Mouse (Mus musculus) embryonic fibroblast, embryonic 13.5 days (primary cell): Measurements from ENCODE around the gene Plk3. TPM values are rescaled to one million over a fixed set of nuclear protein-coding genes. Genes with fewer than 3 reads are reported as not detected.

ENCODE experiments used
- H3K27ac ChIP-seq: 2 replicates; pipeline ENCODE4 v1.5.1; 2012; ENCODE audit warnings: low read length, control low read depth, inconsistent platforms; ENCODE audit not compliant: insufficient read depth
- H3K4me1 ChIP-seq: 2 replicates; pipeline ENCODE4 v1.6.1; 2011; ENCODE audit warnings: low read length; ENCODE audit not compliant: control insufficient read depth, insufficient read depth
- H3K4me3 ChIP-seq: 2 replicates; pipeline ENCODE4 v1.5.1; 2011; ENCODE audit warnings: mild to moderate bottlenecking, control low read depth, low read length; ENCODE audit not compliant: insufficient read depth
- CTCF ChIP-seq: IDR thresholded peaks from 2 replicates; pipeline ENCODE4 v1.5.1; 2011; ENCODE audit warnings: mild to moderate bottlenecking, control low read depth, low read length, moderate library complexity, borderline replicate concordance; ENCODE audit not compliant: insufficient read depth
- POLR2A ChIP-seq: IDR thresholded peaks from 2 replicates; pipeline ENCODE4 v1.6.1; 2011; ENCODE audit warnings: low read depth, mild to moderate bottlenecking, control low read depth, low read length, moderate library complexity
- polyA plus RNA-seq: library from polyadenylated mRNA; stranded (reverse); fragments of >200 nt; gene quantifications from 2 replicates; pipeline ENCODE4 v1.2.4, GENCODE M21; 2011; ENCODE audit warnings: low read depth; ENCODE audit not compliant: missing spikeins, insufficient read length

Gene Plk3
- polyA plus RNA-seq, 1 experiment: 10.6 TPM

DNA sequence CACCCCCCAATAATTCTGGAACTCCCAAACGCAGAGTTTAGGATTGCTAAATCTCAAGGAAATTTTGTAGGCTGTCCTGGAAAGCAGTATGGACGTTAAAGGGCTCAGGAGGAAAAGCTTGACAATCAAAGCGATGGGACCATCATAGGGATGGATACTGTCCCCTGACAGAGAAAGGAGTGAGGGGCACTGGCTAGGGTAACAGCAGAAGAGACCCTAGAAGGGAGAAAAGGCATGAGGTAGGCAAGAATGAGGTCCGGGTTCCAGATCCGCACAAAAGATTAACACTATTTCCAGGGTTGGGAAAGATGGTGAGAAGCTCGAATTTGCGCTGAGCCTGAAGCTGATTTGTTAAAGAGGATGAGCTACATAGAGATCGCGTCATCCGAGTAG is 13.7 kb downstream of the Plk3 start:
- TF ChIP-seq CTCF (no peak), POLR2A (no peak)
- peak overlapping the region; percentile 78 for H3K27ac ChIP-seq
- H3K4me1 ChIP-seq: no peaks in the 10 kb centered on the region
- peak overlapping the region; percentile 32 for H3K4me3 ChIP-seq

DNA sequence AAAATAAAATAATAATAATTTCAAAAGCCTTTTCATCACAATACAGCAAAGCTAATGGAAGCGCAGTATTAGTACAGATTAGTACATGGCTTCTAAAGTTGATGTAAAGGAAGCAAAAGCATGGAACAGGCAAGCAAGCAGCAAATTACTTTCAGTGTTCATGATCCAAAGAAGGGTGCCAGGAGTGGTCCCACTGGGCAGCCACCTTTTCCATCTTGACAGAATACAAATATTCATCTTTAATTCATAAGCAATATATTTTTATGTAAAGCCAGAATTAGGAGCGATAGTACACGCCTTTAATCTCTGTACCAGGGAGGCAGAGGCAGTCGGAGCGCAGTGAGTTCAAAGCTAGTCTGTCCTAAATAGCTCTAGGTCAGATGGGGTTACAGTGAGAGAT is 14.1 kb downstream of the Plk3 start:
- Histone ChIP-seq H3K4me1 (no peaks in the 10 kb centered on the region), H3K27ac (peak overlapping the region; percentile 78), H3K4me3 (peak overlapping the region; percentile 32)
- TF ChIP-seq CTCF (no peak), POLR2A (no peak)

DNA sequence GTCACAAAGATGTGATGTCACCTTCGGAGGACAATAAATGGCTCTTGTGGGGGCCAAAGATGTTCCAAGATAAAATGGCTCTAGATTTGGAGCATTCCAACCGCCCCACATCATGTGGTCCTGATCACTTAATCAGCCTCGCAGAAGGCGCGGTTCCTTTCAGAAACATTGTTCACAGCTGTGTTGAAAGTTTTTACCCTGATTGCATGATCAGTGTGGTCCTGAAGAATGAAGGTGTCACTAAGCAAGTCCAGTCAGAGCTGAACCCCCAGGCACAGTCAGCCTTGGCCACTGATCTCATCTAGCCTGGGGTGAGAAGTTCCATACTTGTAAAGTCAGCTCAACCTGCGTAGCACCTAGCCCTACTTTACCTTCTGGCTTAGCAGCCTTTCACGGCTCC is 15.8 kb downstream of the Plk3 start:
- Histone ChIP-seq H3K4me1 (no peaks in the 10 kb centered on the region), H3K27ac (no peak overlapping the region), H3K4me3 (no peak overlapping the region)
- no peak for TF ChIP-seq CTCF
- TF ChIP-seq POLR2A: no peak

- no peak overlapping the region for H3K27ac ChIP-seq
- H3K4me1 ChIP-seq: no peaks in the 10 kb centered on the region
- TF ChIP-seq CTCF (no peak), POLR2A (no peak)
- H3K4me3 ChIP-seq: no peak overlapping the region
Observed at GRCm38 (mm10) chr4:117115592-117115991, 18.2 kb downstream of the Plk3 start.

GRCm38 (mm10) chr4:117113237-117113636 is 20.5 kb downstream of the Plk3 start:
- no peak overlapping the region for H3K4me3 ChIP-seq
- no peak for TF ChIP-seq POLR2A
- no peak for TF ChIP-seq CTCF
- H3K27ac ChIP-seq: no peak overlapping the region
- H3K4me1 ChIP-seq: no peaks in the 10 kb centered on the region

DNA sequence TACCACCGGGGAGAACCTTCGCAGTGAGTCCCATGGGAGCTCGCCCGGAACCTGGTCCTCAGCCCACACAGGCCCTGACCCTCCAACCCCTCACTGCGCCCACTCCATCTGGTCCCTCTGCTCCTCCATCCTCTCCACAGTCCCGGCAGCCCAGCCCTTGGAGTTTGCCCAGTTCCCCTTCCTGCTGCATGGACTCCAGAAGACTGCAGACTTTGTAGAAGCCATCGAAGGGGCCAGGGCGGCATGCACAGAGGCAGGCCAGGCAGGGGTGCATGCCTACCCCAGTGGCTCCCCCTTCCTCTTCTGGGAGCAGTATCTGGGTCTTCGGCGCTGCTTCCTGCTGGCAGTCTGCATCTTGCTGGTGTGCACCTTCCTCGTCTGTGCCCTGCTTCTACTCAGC is 22.8 kb downstream of the Plk3 start:
- Histone ChIP-seq H3K4me1 (no peaks in the 10 kb centered on the region), H3K27ac (no peak overlapping the region), H3K4me3 (no peak overlapping the region)
- TF ChIP-seq CTCF (no peak), POLR2A (no peak)

- Histone ChIP-seq H3K4me1 (no peaks in the 10 kb centered on the region), H3K4me3 (no peak overlapping the region), H3K27ac (no peak overlapping the region)
- no peak for TF ChIP-seq CTCF
- TF ChIP-seq POLR2A: no peak
Observed at GRCm38 (mm10) chr4:117110249-117110648, 23.5 kb downstream of the Plk3 start.

- no peak overlapping the region for H3K4me3 ChIP-seq
- H3K4me1 ChIP-seq: no peaks in the 10 kb centered on the region
- no peak overlapping the region for H3K27ac ChIP-seq
- TF ChIP-seq POLR2A: no peak
- TF ChIP-seq CTCF: no peak
Observed at GRCm38 (mm10) chr4:117109330-117109729, 24.4 kb downstream of the Plk3 start.

- no peak for TF ChIP-seq CTCF
- TF ChIP-seq POLR2A: no peak
- H3K4me1 ChIP-seq: no peaks in the 10 kb centered on the region
- H3K4me3 ChIP-seq: no peak overlapping the region
- no peak overlapping the region for H3K27ac ChIP-seq
Observed at GRCm38 (mm10) chr4:117108524-117108849, 25.3 kb downstream of the Plk3 start.

DNA sequence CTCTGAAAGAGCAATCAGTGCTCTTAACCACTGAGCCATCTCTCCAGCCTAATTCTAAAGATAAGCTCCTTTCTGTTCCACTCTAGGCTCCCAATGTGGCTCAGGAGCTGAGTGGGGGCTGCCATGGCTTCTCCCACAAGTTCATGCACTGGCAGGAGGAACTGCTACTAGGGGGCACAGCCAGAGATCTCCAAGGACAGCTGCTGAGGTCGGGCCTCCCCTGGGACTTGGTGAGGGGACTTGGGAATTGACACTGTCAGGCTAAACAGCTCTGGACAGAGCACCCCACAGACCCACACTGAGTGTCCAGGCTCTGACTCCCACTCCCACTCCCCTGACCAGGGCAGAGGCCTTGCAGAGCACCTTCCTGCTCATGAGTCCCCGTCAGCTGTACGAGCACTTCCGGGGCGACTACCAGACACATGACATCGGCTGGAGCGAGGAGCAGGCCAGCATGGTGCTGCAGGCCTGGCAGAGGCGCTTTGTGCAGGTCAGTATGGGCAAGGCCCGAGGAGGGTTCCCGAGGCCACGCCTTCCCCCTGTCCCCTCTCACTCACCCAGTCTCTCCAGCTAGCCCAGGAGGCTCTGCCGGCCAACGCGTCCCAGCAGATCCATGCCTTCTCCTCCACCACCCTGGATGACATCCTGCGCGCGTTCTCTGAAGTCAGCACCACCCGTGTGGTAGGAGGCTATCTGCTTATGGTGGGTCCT is 25.8 kb downstream of the Plk3 start:
- Histone ChIP-seq H3K4me3 (no peak overlapping the region), H3K27ac (no peak overlapping the region), H3K4me1 (no peaks in the 10 kb centered on the region)
- no peak for TF ChIP-seq CTCF
- TF ChIP-seq POLR2A: no peak

- no peak for TF ChIP-seq CTCF
- TF ChIP-seq POLR2A: no peak
- no peaks in the 10 kb centered on the region for H3K4me1 ChIP-seq
- H3K4me3 ChIP-seq: no peak overlapping the region
- no peak overlapping the region for H3K27ac ChIP-seq
Observed at GRCm38 (mm10) chr4:117105127-117105526, 28.6 kb downstream of the Plk3 start.
